Mouse (Mus musculus): ENCODE results near the gene Naa16. TPM values are rescaled to one million over a fixed set of nuclear protein-coding genes. Genes with fewer than 3 reads are reported as not detected.

Gene Naa16
- polyA plus RNA-seq, 1 experiment from 2014 or later: 18.7 TPM

GRCm38 (mm10) chr14:79278927-79279326 lies 111.7 kb downstream of the Naa16 start:
- in situ Hi-C loops (cut with MboI; ENCODE audit: low pct_unique_long_range_greater_than_20kb): no loop called here
- CTCF ChIA-PET: no interaction called here
- no peak for ATAC-seq

GRCm38 (mm10) chr14:79277922-79278321 lies 112.7 kb downstream of the Naa16 start:
- ChIA-PET POLR2A (no interaction called here), CTCF (interaction anchor here (1.0 kb wide), 1 partner anchor 9 kb away, joined by 3 read pairs; no protein-coding TSS in a partner anchor)
- no peaks in the 10 kb centered on the region for H3K27me3 ChIP-seq
- DNase-seq (ENCODE audit: low read depth, low spot score) (no peak), ATAC-seq (no peak)
- in situ Hi-C loops (cut with MboI; ENCODE audit: low pct_unique_long_range_greater_than_20kb): no loop called here
- no peak for TF ChIP-seq CTCF (IDR thresholded peaks at IDR 0.05)

More at GRCm38 (mm10) chr14:79278927-79279326, 111.7 kb downstream of the Naa16 start:
- no peak for DNase-seq (ENCODE audit: low read depth, low spot score)
- no peak for TF ChIP-seq CTCF (IDR thresholded peaks at IDR 0.05)
- no peaks in the 10 kb centered on the region for H3K27me3 ChIP-seq
- POLR2A ChIA-PET: no interaction called here

DNA sequence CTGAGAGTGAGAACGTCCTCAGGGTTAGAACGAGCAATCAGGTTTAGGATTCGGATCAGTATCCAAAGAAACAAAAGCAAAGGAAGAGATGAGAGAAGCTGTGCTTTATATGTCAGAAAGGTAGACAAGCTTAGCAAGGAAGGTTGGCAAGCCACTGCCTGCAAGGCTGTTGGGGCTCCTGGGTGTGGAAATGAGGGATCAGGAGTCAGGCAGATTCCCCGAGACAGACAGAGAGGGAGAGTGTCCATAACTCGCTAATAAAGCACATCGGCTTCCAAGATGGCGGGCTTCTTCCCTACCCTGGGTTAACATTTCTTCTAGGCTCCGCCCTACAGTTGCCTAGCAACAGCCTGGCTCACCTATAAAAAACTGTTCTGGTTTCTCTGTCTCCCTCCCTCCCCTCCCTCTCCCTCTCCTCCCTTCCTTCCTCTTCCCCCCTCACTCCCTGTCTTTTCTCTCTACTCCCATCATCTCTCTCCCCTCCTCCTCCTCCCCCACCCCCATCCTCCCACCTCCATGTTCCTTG lies 114.6 kb downstream of the Naa16 start:
- in situ Hi-C loops (cut with MboI; ENCODE audit: low pct_unique_long_range_greater_than_20kb): no loop called here
- POLR2A ChIA-PET: no interaction called here
- ATAC-seq (no peak), DNase-seq (ENCODE audit: low read depth, low spot score) (no peak)
- TF ChIP-seq CTCF (IDR thresholded peaks at IDR 0.05): no peak
- CTCF ChIA-PET: interaction anchor here (1.1 kb wide), 1 partner anchor 13 kb away, joined by 6 read pairs; no protein-coding TSS in a partner anchor
- no peaks in the 10 kb centered on the region for H3K27me3 ChIP-seq

- no peak for ATAC-seq
- H3K27me3 ChIP-seq: no peaks in the 10 kb centered on the region
- TF ChIP-seq CTCF (IDR thresholded peaks at IDR 0.05): no peak
- CTCF ChIA-PET: interaction anchor here (1.1 kb wide), 1 partner anchor 14 kb away, joined by 6 read pairs; no protein-coding TSS in a partner anchor
- no peak for DNase-seq (ENCODE audit: low read depth, low spot score)
- in situ Hi-C loops (cut with MboI; ENCODE audit: low pct_unique_long_range_greater_than_20kb): no loop called here
- POLR2A ChIA-PET: interaction anchor here (0.7 kb wide), 1 partner anchor 66 kb away, joined by 3 read pairs; no protein-coding TSS in a partner anchor
Observed at GRCm38 (mm10) chr14:79275441-79275840, 115.1 kb downstream of the Naa16 start.

Other genes with a start within 250 kb of the Naa16 start
- gene Zfp957, start 143.4 kb downstream of the Naa16 start, polyA plus RNA-seq (2021): 0.03 TPM
- 3.0 TPM for gene Rgcc, start 89.1 kb downstream of the Naa16 start, polyA plus RNA-seq (2021)
- 13.7 TPM for gene Mtrf1, start 7.0 kb upstream of the Naa16 start, polyA plus RNA-seq (2021)
- 9.4 TPM for gene Kbtbd7, start 35.7 kb upstream of the Naa16 start, polyA plus RNA-seq (2021)
- 1.2 TPM for gene Kbtbd6, start 61.1 kb upstream of the Naa16 start, polyA plus RNA-seq (2021)
- 53.6 TPM for gene Elf1, start 90.4 kb upstream of the Naa16 start, polyA plus RNA-seq (2021)
- gene Wbp4, start 90.7 kb upstream of the Naa16 start, polyA plus RNA-seq (2021): 39.5 TPM
- gene Sugt1, start 196.9 kb upstream of the Naa16 start, polyA plus RNA-seq (2021): 183 TPM

All from Patski (cell line).